Comparison of ENCODE assay signal across 30 mouse cellular contexts in the genomic region with DNA sequence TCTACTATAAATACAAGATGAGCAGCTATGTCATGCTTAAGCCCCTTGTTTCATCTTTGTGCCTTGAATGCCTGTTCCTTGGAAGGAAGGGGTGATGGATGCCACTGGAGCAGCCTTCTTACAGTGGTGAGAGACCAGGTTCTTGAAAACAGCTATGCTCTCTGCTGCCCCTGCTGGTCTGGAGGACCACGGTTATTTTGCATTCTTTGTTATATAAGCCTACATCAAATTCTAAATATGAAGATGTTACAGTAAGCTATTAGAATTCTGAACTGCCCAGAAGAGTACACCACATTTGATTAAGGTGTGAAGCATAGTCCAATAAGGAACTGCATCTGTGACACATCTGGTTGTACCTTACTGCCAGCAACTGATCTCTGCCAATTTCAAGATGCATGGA.
DNase-seq lines count a peak whose midpoint lies in the region; ATAC-seq and TF ChIP-seq lines count a peak whose summit lies in the region.
"Had no signal": no experiment of that assay in that cellular context is flagged by ENCODE, and none has a peak within 500 bp of the region (broad histone marks: within the 10 kb centered on the region; RNA-seq: fewer than 3 reads in every experiment).

No protein-coding gene starts in this region.

- no peaks in the 10 kb centered on the region for H3K27me3 ChIP-seq in hindbrain, postnatal 0 days (ENCODE audit: insufficient read depth, low read length)
- no peaks in the 10 kb centered on the region for H3K27me3 ChIP-seq in hindbrain, embryonic 16.5 days (replicated peaks; ENCODE audit: control insufficient read depth, insufficient read depth, low read length)
- H3K27me3 ChIP-seq in midbrain, postnatal 0 days (ENCODE audit: insufficient read depth, low read length), result no peaks in the 10 kb centered on the region
- no peaks in the 10 kb centered on the region for H3K27me3 ChIP-seq in midbrain, embryonic 11.5 days (ENCODE audit: control insufficient read depth, insufficient read depth, low read length)
- H3K27me3 ChIP-seq: CH12.LX; heart, embryonic 15.5 days; kidney, embryonic 15.5 days; limb, embryonic 15.5 days; megakaryocyte, embryonic 14.5 days; midbrain, embryonic 13.5 days; neural tube, embryonic 15.5 days had no signal

- WGBS in hindbrain, postnatal 0 days, result 100% methylated on average over 1 of the region's 1 CpGs
- WGBS in hindbrain, embryonic 16.5 days, result 100% methylated on average over 1 of the region's 1 CpGs
- WGBS in midbrain, postnatal 0 days, result 100% methylated on average over 1 of the region's 1 CpGs
- 94% methylated on average over 1 of the region's 1 CpGs for WGBS in midbrain, embryonic 11.5 days

- H3K9ac ChIP-seq in hindbrain, postnatal 0 days (replicated peaks; ENCODE audit: low read length), result no peak overlapping the region
- H3K9ac ChIP-seq in hindbrain, embryonic 16.5 days (ENCODE audit: low read depth, low read length), result no peak overlapping the region
- H3K9ac ChIP-seq in midbrain, postnatal 0 days (replicated peaks; ENCODE audit: low read length, poor library complexity, severe bottlenecking), result no peak overlapping the region
- no peak overlapping the region for H3K9ac ChIP-seq in midbrain, embryonic 11.5 days (ENCODE audit: low read length)
- H3K9ac ChIP-seq: heart, embryonic 15.5 days; kidney, embryonic 15.5 days; limb, embryonic 15.5 days; midbrain, embryonic 13.5 days; neural tube, embryonic 15.5 days had no signal

- no peaks in the 10 kb centered on the region for H3K9me3 ChIP-seq in hindbrain, postnatal 0 days (ENCODE audit: low read length)
- H3K9me3 ChIP-seq in hindbrain, embryonic 16.5 days (ENCODE audit: control insufficient read depth, low read length), result no peaks in the 10 kb centered on the region
- H3K9me3 ChIP-seq in midbrain, postnatal 0 days (ENCODE audit: low read length), result 0 out of 2 replicates have a peak, but pooled peaks cover 4% of the 10 kb centered on the region
- no peaks in the 10 kb centered on the region for H3K9me3 ChIP-seq in midbrain, embryonic 11.5 days (ENCODE audit: control insufficient read depth, low read length)
- H3K9me3 ChIP-seq: G1E; heart, embryonic 10.5 days; heart, embryonic 15.5 days; kidney, embryonic 15.5 days; limb, embryonic 10.5 days; limb, embryonic 15.5 days; megakaryocyte, embryonic 14.5 days; midbrain, embryonic 13.5 days; neural tube, embryonic 15.5 days had no signal

- H3K27ac ChIP-seq in hindbrain, postnatal 0 days, result no peak overlapping the region
- no peak overlapping the region for H3K27ac ChIP-seq in hindbrain, embryonic 16.5 days (ENCODE audit: low read depth, low read length)
- H3K27ac ChIP-seq in midbrain, postnatal 0 days (ENCODE audit: low read depth, low read length), result no peak overlapping the region
- H3K27ac ChIP-seq in midbrain, embryonic 11.5 days (ENCODE audit: low read depth, low read length), result no peak overlapping the region
- H3K27ac ChIP-seq: heart, embryonic 10.5 days; heart, embryonic 15.5 days; kidney, embryonic 15.5 days; limb, embryonic 10.5 days; limb, embryonic 15.5 days; midbrain, embryonic 13.5 days; neural tube, embryonic 15.5 days had no signal

- no peaks in the 10 kb centered on the region for H3K4me1 ChIP-seq in hindbrain, postnatal 0 days (ENCODE audit: insufficient read depth, low read length)
- H3K4me1 ChIP-seq in hindbrain, embryonic 16.5 days (ENCODE audit: control insufficient read depth, insufficient read depth, low read depth, low read length), result no peaks in the 10 kb centered on the region
- no peaks in the 10 kb centered on the region for H3K4me1 ChIP-seq in midbrain, postnatal 0 days (ENCODE audit: insufficient read depth, low read length)
- no peaks in the 10 kb centered on the region for H3K4me1 ChIP-seq in midbrain, embryonic 11.5 days (ENCODE audit: control insufficient read depth, insufficient read depth, low read length)
- H3K4me1 ChIP-seq: heart, embryonic 10.5 days; heart, embryonic 15.5 days; kidney, embryonic 15.5 days; limb, embryonic 10.5 days; limb, embryonic 15.5 days; megakaryocyte, embryonic 14.5 days; midbrain, embryonic 13.5 days; neural tube, embryonic 15.5 days had no signal

- no peak overlapping the region for H3K4me2 ChIP-seq in hindbrain, postnatal 0 days (ENCODE audit: low read depth, low read length)
- H3K4me2 ChIP-seq in hindbrain, embryonic 16.5 days (ENCODE audit: low read length), result no peak overlapping the region
- no peak overlapping the region for H3K4me2 ChIP-seq in midbrain, postnatal 0 days (ENCODE audit: low read depth, low read length, poor library complexity, severe bottlenecking)
- H3K4me2 ChIP-seq in midbrain, embryonic 11.5 days, result no peak overlapping the region
- H3K4me2 ChIP-seq: heart, embryonic 15.5 days; kidney, embryonic 15.5 days; limb, embryonic 15.5 days; midbrain, embryonic 13.5 days; neural tube, embryonic 15.5 days had no signal

- no peak for ATAC-seq in hindbrain, postnatal 0 days
- ATAC-seq in hindbrain, embryonic 16.5 days, result no peak
- no peak for ATAC-seq in midbrain, postnatal 0 days (ENCODE audit: low FRiP score)
- ATAC-seq in midbrain, embryonic 11.5 days (ENCODE audit: low FRiP score), result no peak
- ATAC-seq: midbrain, embryonic 13.5 days had no signal

- no peaks in the 10 kb centered on the region for H3K36me3 ChIP-seq in hindbrain, postnatal 0 days (ENCODE audit: insufficient read depth, low read length)
- H3K36me3 ChIP-seq in hindbrain, embryonic 16.5 days (ENCODE audit: control insufficient read depth, insufficient read depth, low read length), result no peaks in the 10 kb centered on the region
- no peaks in the 10 kb centered on the region for H3K36me3 ChIP-seq in midbrain, postnatal 0 days (ENCODE audit: insufficient read depth, low read length)
- H3K36me3 ChIP-seq in midbrain, embryonic 11.5 days (ENCODE audit: control insufficient read depth, insufficient read depth, low read length), result no peaks in the 10 kb centered on the region
- H3K36me3 ChIP-seq: G1E; heart, embryonic 10.5 days; heart, embryonic 15.5 days; kidney, embryonic 15.5 days; limb, embryonic 10.5 days; limb, embryonic 15.5 days; midbrain, embryonic 13.5 days; neural tube, embryonic 15.5 days had no signal

- TF ChIP-seq CTCF in hindbrain, postnatal 0 days (IDR thresholded peaks at IDR 0.05; ENCODE audit: low read depth), result 0 out of 2 replicates have a peak, but pooled peaks have one; percentile 17
- TF ChIP-seq CTCF in midbrain, postnatal 0 days (IDR thresholded peaks at IDR 0.05), result peak; percentile 31

- DNase-seq in hindbrain, postnatal 0 days (ENCODE audit: low spot score), result no peak
- no peak for DNase-seq in midbrain, postnatal 0 days (ENCODE audit: low spot score)
- DNase-seq in midbrain, embryonic 11.5 days (ENCODE audit: low spot score, missing footprints), result no peak
- peak; percentile 4 for DNase-seq in ZHBTc4 (ENCODE audit: low read depth, low spot score)
- no peak for DNase-seq in gastrocnemius, adult 18-20 months (ENCODE audit: low spot score)
- DNase-seq in kidney, postnatal 14 days, result no peak
- DNase-seq: adrenal gland, postnatal 25 days; cerebellum, adult 11-12 months; cerebellum, adult 9-11 months; gastrocnemius, postnatal 25 days; heart, adult 11 months; kidney, adult 18-20 months; kidney, postnatal 36 days; lung, postnatal 36 days; retina, postnatal 1 day; right cerebral cortex, postnatal 14 days; thymus, adult 18-20 months; thymus, postnatal 25 days had no signal

- no peak overlapping the region for H3K4me3 ChIP-seq in hindbrain, postnatal 0 days (ENCODE audit: low read length)
- no peak overlapping the region for H3K4me3 ChIP-seq in hindbrain, embryonic 16.5 days (ENCODE audit: low read length)
- H3K4me3 ChIP-seq in midbrain, postnatal 0 days (ENCODE audit: low read depth, low read length), result no peak overlapping the region
- no peak overlapping the region for H3K4me3 ChIP-seq in midbrain, embryonic 11.5 days (ENCODE audit: low read depth, low read length)
- H3K4me3 ChIP-seq: erythroblast, embryonic 14.5 days; heart, embryonic 10.5 days; heart, embryonic 15.5 days; kidney, embryonic 15.5 days; limb, embryonic 10.5 days; limb, embryonic 15.5 days; megakaryocyte, embryonic 14.5 days; midbrain, embryonic 13.5 days; neural tube, embryonic 15.5 days had no signal
